8 mouse cellular contexts compared by ENCODE assay signal in genomic region chr5:104859045-104859961, GRCm38 (mm10). TPM values are rescaled to one million over a fixed set of nuclear protein-coding genes. Genes with fewer than 3 reads are reported as not detected.
DNase-seq lines count a peak whose midpoint lies in the region; ATAC-seq and TF ChIP-seq lines count a peak whose summit lies in the region.
"Not testable (repeated sequence)": the region's sequence is repeated elsewhere in the genome, so short reads cannot be mapped to it uniquely, and the experiment has no call there.

No protein-coding gene starts in this region.

- not testable (repeated sequence) for H3K4me1 ChIP-seq in ES-E14 (ENCODE audit: control insufficient read depth in 2 of 2, insufficient read depth in 2 of 2, low read length in 2 of 2, poor library complexity in 1 of 2); embryonic facial prominence, embryonic 13.5 days; hindbrain, embryonic 14.5 days (replicated peaks; ENCODE audit: control insufficient read depth, insufficient read depth, low read length); lung, adult 2 months (ENCODE audit: control insufficient read depth, insufficient read depth, low read length); midbrain, embryonic 16.5 days (ENCODE audit: control insufficient read depth, insufficient read depth, low read length); stomach, embryonic 14.5 days (ENCODE audit: control insufficient read depth, insufficient read depth, low read length)

- ATAC-seq in embryonic facial prominence, embryonic 13.5 days (ENCODE audit: insufficient number of reproducible peaks, insufficient read depth, low FRiP score, low TSS enrichment, low read depth): peak; percentile 72; the same call in 1 of the 2 replicates
- ATAC-seq in granulocyte monocyte progenitor cell, adult 5-6 weeks (replicated peaks; ENCODE audit: poor library complexity, severe bottlenecking): peak; percentile 69; the same call in 1 of the 2 replicates
- ATAC-seq in hindbrain, embryonic 14.5 days (ENCODE audit: low FRiP score): peak; percentile 85
- peak; percentile 94 for ATAC-seq in midbrain, embryonic 16.5 days
- peak; percentile 85 for ATAC-seq in stomach, embryonic 14.5 days (ENCODE audit: insufficient number of reproducible peaks, insufficient read depth, low FRiP score, low read depth)

- WGBS in embryonic facial prominence, embryonic 13.5 days: 52% methylated on average over 10 of the region's 15 CpGs
- 44% methylated on average over 10 of the region's 15 CpGs for WGBS in hindbrain, embryonic 14.5 days
- 42% methylated on average over 10 of the region's 15 CpGs for WGBS in lung, adult 2 months
- 54% methylated on average over 10 of the region's 15 CpGs for WGBS in midbrain, embryonic 16.5 days
- WGBS in stomach, embryonic 14.5 days: 47% methylated on average over 10 of the region's 15 CpGs

- H3K27ac ChIP-seq in ES-E14 (ENCODE audit: insufficient read depth, low read depth, low read length, poor library complexity, severe bottlenecking): peak overlapping the region; percentile 58; the same call in 1 of the 2 replicates
- H3K27ac ChIP-seq in embryonic facial prominence, embryonic 13.5 days; hindbrain, embryonic 14.5 days; midbrain, embryonic 16.5 days (ENCODE audit: low read length); stomach, embryonic 14.5 days (ENCODE audit: low read length): not testable (repeated sequence)
- H3K27ac ChIP-seq in left cerebral cortex, adult 2 months: peak overlapping the region; percentile 66

- in situ Hi-C loops in ES-E14 (cut with MboI; ENCODE audit: low sequenced_read_pairs in 2 of 2, unreplicated experiment in 2 of 2): not testable (repeated sequence)

- H3K9ac ChIP-seq in ES-E14 (ENCODE audit: insufficient read depth, low read depth, low read length, poor library complexity, severe bottlenecking): peak overlapping the region; percentile 59
- not testable (repeated sequence) for H3K9ac ChIP-seq in embryonic facial prominence, embryonic 13.5 days; hindbrain, embryonic 14.5 days; midbrain, embryonic 16.5 days (ENCODE audit: low read depth, low read length); stomach, embryonic 14.5 days (replicated peaks; ENCODE audit: low read depth, low read length)

- TF ChIP-seq POLR2A in lung, adult 2 months (IDR thresholded peaks at IDR 0.05; ENCODE audit: borderline replicate concordance, extremely low read depth, low read depth, low read length): not testable (repeated sequence)

- not testable (repeated sequence) for TF ChIP-seq CTCF in left cerebral cortex, adult 2 months (IDR thresholded peaks at IDR 0.05); lung, adult 2 months (IDR thresholded peaks at IDR 0.05; ENCODE audit: insufficient read depth, low read length)

- DNase-seq in ES-E14 (ENCODE audit: low read depth, low spot score); hindbrain, embryonic 14.5 days (ENCODE audit: low spot score); left cerebral cortex, adult 2 months (ENCODE audit: extremely low spot score in 1 of 2, low spot score in 2 of 2); lung, adult 2 months: not testable (repeated sequence)

- not testable (repeated sequence) for H3K36me3 ChIP-seq in ES-E14 (ENCODE audit: control insufficient read depth, insufficient read depth, low read length, poor library complexity, severe bottlenecking); embryonic facial prominence, embryonic 13.5 days; hindbrain, embryonic 14.5 days (replicated peaks; ENCODE audit: control insufficient read depth, insufficient read depth); midbrain, embryonic 16.5 days (ENCODE audit: control insufficient read depth, insufficient read depth, low read length); stomach, embryonic 14.5 days (ENCODE audit: control insufficient read depth, insufficient read depth, low read length)

- H3K9me3 ChIP-seq in ES-E14 (ENCODE audit: control insufficient read depth, insufficient read depth, low read depth, low read length); midbrain, embryonic 16.5 days (replicated peaks; ENCODE audit: control insufficient read depth, low read length, poor library complexity, severe bottlenecking); stomach, embryonic 14.5 days (ENCODE audit: control insufficient read depth, low read depth, low read length): not testable (repeated sequence)
- peaks cover 12% of the 10 kb centered on the region for H3K9me3 ChIP-seq in embryonic facial prominence, embryonic 13.5 days
- peaks cover 14% of the 10 kb centered on the region; the same call in 1 of the 2 replicates for H3K9me3 ChIP-seq in hindbrain, embryonic 14.5 days (ENCODE audit: control insufficient read depth, low read length)

- not testable (repeated sequence) for H3K27me3 ChIP-seq in embryonic facial prominence, embryonic 13.5 days; hindbrain, embryonic 14.5 days (ENCODE audit: control insufficient read depth, insufficient read depth, low read length); midbrain, embryonic 16.5 days (ENCODE audit: control insufficient read depth, insufficient read depth, low read depth, low read length); stomach, embryonic 14.5 days (ENCODE audit: control insufficient read depth, insufficient read depth, low read length)

- peak overlapping the region; percentile 59 to 72 for H3K4me3 ChIP-seq in ES-E14 (ENCODE audit: insufficient read depth in 1 of 2, low read depth in 1 of 2, low read length in 2 of 2, poor library complexity in 1 of 2, severe bottlenecking in 1 of 2)
- peak overlapping the region; percentile 30 for H3K4me3 ChIP-seq in embryonic facial prominence, embryonic 13.5 days
- H3K4me3 ChIP-seq in hindbrain, embryonic 14.5 days (replicated peaks; ENCODE audit: low read length): peak overlapping the region; percentile 24
- H3K4me3 ChIP-seq in left cerebral cortex, adult 2 months: peak overlapping the region; percentile 49
- H3K4me3 ChIP-seq in lung, adult 2 months (replicated peaks; ENCODE audit: extremely low read depth, low read depth, low read length): peak overlapping the region; percentile 51
- peak overlapping the region; percentile 20 for H3K4me3 ChIP-seq in midbrain, embryonic 16.5 days (ENCODE audit: low read depth, low read length)
- H3K4me3 ChIP-seq in stomach, embryonic 14.5 days (ENCODE audit: low read depth, low read length): peak overlapping the region; percentile 17

- intact Hi-C loops in left cerebral cortex, adult 2 months (cut with DNase I): not testable (repeated sequence)

- H3K4me2 ChIP-seq in embryonic facial prominence, embryonic 13.5 days; stomach, embryonic 14.5 days (replicated peaks; ENCODE audit: low read depth, low read length): not testable (repeated sequence)
- H3K4me2 ChIP-seq in hindbrain, embryonic 14.5 days (replicated peaks): peak overlapping the region; percentile 22
- peak overlapping the region; percentile 14; the same call in 1 of the 2 replicates for H3K4me2 ChIP-seq in midbrain, embryonic 16.5 days (ENCODE audit: low read length)

RNA-seq across cellular contexts. Expression of gene Zfp951, which starts 0.6 kb away (rescaled TPM):
- total RNA-seq in ES-E14 (2012; rRNA removed): 10.4 and 23.5 TPM in 2 replicates
- 2.8 and 3.2 TPM in 2 replicates for polyA plus RNA-seq in embryonic facial prominence, embryonic 13.5 days (2015; fragmentation: Nextera tagmentation; extraction: Ambion mirVana)
- total RNA-seq in granulocyte monocyte progenitor cell, adult 5-6 weeks (2014; fragmentation: Nextera tagmentation): 8.4 and 8.7 TPM in 2 replicates
- 5.3 and 8.1 TPM in 2 replicates for total RNA-seq in granulocyte monocyte progenitor cell, adult 5-6 weeks (2017)
- polyA plus RNA-seq in hindbrain, embryonic 14.5 days (2014; fragmentation: Nextera tagmentation; extraction: Ambion mirVana): 3.4 and 5.2 TPM in 2 replicates
- total RNA-seq in left cerebral cortex, adult 2 months (2021): 1 to 10 TPM; 4.5 to 5.9 TPM
- polyA plus RNA-seq in lung, adult 2 months (2012; rRNA removed): 0.44 and 1.2 TPM in 2 replicates
- 3.5 and 3.9 TPM in 2 replicates for polyA plus RNA-seq in midbrain, embryonic 16.5 days (2015; fragmentation: Nextera tagmentation; extraction: Ambion mirVana)
- 3.7 and 4.4 TPM in 2 replicates for polyA plus RNA-seq in stomach, embryonic 14.5 days (2014; fragmentation: Nextera tagmentation; extraction: Ambion mirVana)
